Mouse (Mus musculus) lung, postnatal 0 days (tissue): ENCODE measurements around the gene Gm49358.

Source experiments
- CTCF ChIP-seq: IDR thresholded peaks from 2 replicates; pipeline ENCODE4 v1.5.1; 2016; ENCODE audit warnings: antibody characterized with exemption, mild to moderate bottlenecking
- EP300 ChIP-seq: IDR thresholded peaks from 2 replicates; pipeline ENCODE4 v1.6.1; 2016; ENCODE audit warnings: antibody characterized with exemption, mild to moderate bottlenecking, control low read depth

- no peak for TF ChIP-seq CTCF
- TF ChIP-seq EP300: no peak
Measured at GRCm38 (mm10) chr10:86789146-86789672, 25.4 kb downstream of the Gm49358 start.
